Mouse (Mus musculus) skeletal muscle tissue, adult 2 months (tissue): ENCODE measurements around the gene B4galnt4.

Experiments used
- DNase-seq: peaks from one replicate; pipeline ENCODE4 v3.0.0-alpha.2; 2012; ENCODE audit warnings: low read depth, low spot score

Gene B4galnt4

GRCm38 (mm10) chr7:141119487-141119886 is 58.6 kb downstream of the B4galnt4 start:
- no peak for DNase-seq

- no peak for DNase-seq
Measured at GRCm38 (mm10) chr7:141120605-141121004, 59.7 kb downstream of the B4galnt4 start.

- DNase-seq = no peak
Measured at GRCm38 (mm10) chr7:141121051-141121531, 60.2 kb downstream of the B4galnt4 start.
